Mouse (Mus musculus) naive thymus-derived CD4-positive, alpha-beta T cell, adult 2 months (primary cell): ENCODE results near the gene Olfr1178.

Experiments used
- DNase-seq: peaks from one replicate; pipeline ENCODE4 v3.0.0-alpha.2; 2011; ENCODE audit warnings: low read depth

The Olfr1178 gene

GRCm38 (mm10) chr2:88386762-88387161 is at the start of gene Olfr1178:
Olfr1178 (plus strand) TSS chr2:88387062.
- no peak for DNase-seq

DNA sequence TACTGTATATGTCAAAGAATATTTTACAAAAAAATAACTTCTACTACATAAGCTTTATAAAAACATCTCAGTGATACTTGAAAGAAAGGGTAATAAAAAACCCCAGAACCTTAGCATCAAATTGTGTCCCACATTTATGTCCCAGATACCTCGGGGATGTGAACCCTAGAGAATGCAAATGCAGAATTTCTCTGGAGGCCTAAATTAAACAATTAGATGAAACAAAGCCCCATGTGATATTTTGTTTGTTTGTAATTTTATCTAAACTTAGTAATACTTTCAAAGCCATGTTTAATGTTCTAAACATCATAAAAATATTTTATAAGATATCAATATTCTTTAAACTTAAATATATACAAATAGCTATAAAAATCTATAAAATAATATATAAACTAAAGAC is 40.5 kb upstream of the Olfr1178 start, which contains the start of gene Olfr1177-ps:
Gene Olfr1177-ps, minus strand, starts transcription at position 101 of the 400 bp plus-strand sequence.
- no peak for DNase-seq

DNA sequence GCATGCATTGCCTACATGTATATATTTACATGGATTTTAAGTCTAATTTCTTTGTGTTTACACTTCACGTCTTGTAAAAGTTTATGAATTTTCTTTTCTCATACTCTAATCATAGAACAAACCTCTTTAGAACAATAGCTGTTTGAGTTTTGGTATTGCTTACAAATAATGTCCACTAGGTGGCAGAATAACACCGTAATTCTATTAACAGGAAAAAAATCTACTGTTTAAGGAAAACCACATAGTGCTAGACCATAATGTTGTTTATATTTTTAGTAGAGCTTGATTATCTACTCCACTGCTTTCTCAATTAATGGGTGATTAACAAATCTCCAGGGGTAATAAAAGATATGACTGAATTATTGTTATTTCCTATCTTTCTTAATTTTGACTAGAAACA is 30.6 kb upstream of the Olfr1178 start:
- DNase-seq: peak; percentile 4

- no peak for DNase-seq
Observed at GRCm38 (mm10) chr2:88406353-88406752, 19.5 kb downstream of the Olfr1178 start, which contains the start of gene Olfr1179. Olfr1179 (minus strand) TSS chr2:88406453.

GRCm38 (mm10) chr2:88419051-88419450 is 32.2 kb downstream of the Olfr1178 start, which contains the start of gene Olfr1180:
Olfr1180 (minus strand) TSS chr2:88419151.
- no peak for DNase-seq

GRCm38 (mm10) chr2:88426071-88426470 is 39.2 kb downstream of the Olfr1178 start, which contains the start of gene Olfr1181:
Olfr1181 (minus strand) TSS chr2:88426171.
- DNase-seq: no peak

- no peak for DNase-seq
Observed at GRCm38 (mm10) chr2:88449031-88449430, 62.2 kb downstream of the Olfr1178 start, which contains the start of gene Gm13757. Gm13757 (minus strand) TSS chr2:88449131.
